Mouse (Mus musculus) neural tube, embryonic 12.5 days (tissue): ENCODE measurements at regions not wholly inside any gene's neighbourhood (a gene's known extent, or its start where the extent isn't known, plus 50 kb on each side); places are given as distances from the start of the nearest gene placed in this dataset.
A peak's percentile ranks its signal among the peaks of the same experiment; 100 is the strongest.

Experiments used
- ATAC-seq: fragments of 200-750 bp; cut with Nextera tagmentation; 2 replicates; pipeline ENCODE4 v1.8.0; 2017; ENCODE audit warnings: low read depth, mild to moderate bottlenecking, moderate TSS enrichment, moderate library complexity; ENCODE audit not compliant: low FRiP score
- H3K27ac ChIP-seq: fragments of 300-500 bp; sonication (generic); 2 replicates; pipeline ENCODE4 v1.5.1; 2016
- H3K27me3 ChIP-seq: fragments of 300-500 bp; sonication (generic); replicated peaks from 2 replicates; pipeline ENCODE4 v1.6.1; 2016; ENCODE audit warnings: mild to moderate bottlenecking
- H3K36me3 ChIP-seq: fragments of 300-500 bp; sonication (generic); 2 replicates; pipeline ENCODE4 v1.6.1; 2016; ENCODE audit warnings: mild to moderate bottlenecking
- H3K4me1 ChIP-seq: fragments of 300-500 bp; sonication (generic); 2 replicates; pipeline ENCODE4 v1.6.1; 2016
- H3K4me2 ChIP-seq: fragments of 300-500 bp; sonication (generic); replicated peaks from 2 replicates; pipeline ENCODE4 v1.6.1; 2016; ENCODE audit warnings: mild to moderate bottlenecking
- H3K4me3 ChIP-seq: fragments of 300-500 bp; sonication (generic); 2 replicates; pipeline ENCODE4 v1.5.1; 2016
- H3K9ac ChIP-seq: fragments of 300-500 bp; sonication (generic); 2 replicates; pipeline ENCODE4 v1.6.1; 2016; ENCODE audit warnings: mild to moderate bottlenecking
- H3K9me3 ChIP-seq: fragments of 300-500 bp; sonication (generic); 2 replicates; pipeline ENCODE4 v1.6.1; 2016; ENCODE audit warnings: mild to moderate bottlenecking
- WGBS: fragments of 180-500 bp; shearing (Covaris S2); methylation state at CpG from one replicate; pipeline ENCODE4 v1.1.7; 2016; 5-methylcytosine and 5-hydroxymethylcytosine counted together

DNA sequence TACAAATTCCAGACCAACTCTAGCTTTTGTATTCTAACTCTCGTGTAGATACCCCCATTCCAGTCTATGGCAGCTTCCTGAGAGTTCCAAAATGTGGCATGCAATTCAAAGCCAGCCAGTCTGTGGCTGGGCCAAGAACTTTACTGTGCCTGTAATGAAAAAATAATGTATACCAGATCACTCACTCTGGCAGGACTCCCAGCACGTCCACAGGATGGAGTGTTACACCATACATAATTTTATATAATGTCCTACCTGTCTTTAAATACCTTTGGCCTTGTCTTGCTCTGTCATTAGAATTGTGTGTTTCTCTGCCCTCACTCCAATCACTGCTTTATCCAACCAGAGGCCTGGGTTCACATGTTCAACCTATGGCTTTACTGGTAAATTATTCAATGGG is 301.8 kb downstream of the Ttll7 start:
- H3K27ac ChIP-seq: no peak overlapping the region
- H3K4me3 ChIP-seq: no peak overlapping the region
- no peak for ATAC-seq
- H3K4me1 ChIP-seq: no peaks in the 10 kb centered on the region
- H3K27me3 ChIP-seq: no peaks in the 10 kb centered on the region
- H3K4me2 ChIP-seq: no peak overlapping the region
- H3K9me3 ChIP-seq: no peaks in the 10 kb centered on the region
- WGBS: 78% methylated on average over 2 of the region's 2 CpGs
- no peak overlapping the region for H3K9ac ChIP-seq
- H3K36me3 ChIP-seq: no peaks in the 10 kb centered on the region

DNA sequence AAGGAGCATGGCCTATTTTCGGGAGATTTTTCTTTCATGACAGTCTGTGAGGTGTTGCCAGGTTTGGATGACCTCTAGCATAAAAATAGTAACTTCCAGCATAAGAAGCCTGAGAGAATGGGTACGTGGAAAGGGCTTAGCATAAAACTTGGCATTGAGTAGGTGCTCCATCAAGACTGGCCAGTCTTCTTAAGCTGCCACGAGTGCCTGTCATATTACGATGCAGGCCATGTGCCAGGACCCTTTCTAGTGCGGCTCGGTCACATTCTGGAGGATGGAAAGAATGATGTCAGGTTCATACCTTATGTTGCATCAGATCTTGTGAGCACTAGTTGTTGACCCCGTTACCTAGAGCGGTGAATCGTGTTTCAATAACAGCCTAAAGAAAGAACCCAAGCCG is 311.0 kb downstream of the Ttll7 start:
- no peak overlapping the region for H3K9ac ChIP-seq
- H3K27ac ChIP-seq: no peak overlapping the region
- H3K4me3 ChIP-seq: no peak overlapping the region
- no peak overlapping the region for H3K4me2 ChIP-seq
- no peaks in the 10 kb centered on the region for H3K9me3 ChIP-seq
- 91% methylated on average over 10 of the region's 10 CpGs for WGBS
- no peaks in the 10 kb centered on the region for H3K27me3 ChIP-seq
- no peak for ATAC-seq
- no peaks in the 10 kb centered on the region for H3K36me3 ChIP-seq
- H3K4me1 ChIP-seq: no peaks in the 10 kb centered on the region

GRCm38 (mm10) chr3:147163540-147163939 is 311.4 kb downstream of the Ttll7 start:
- ATAC-seq: no peak
- Histone ChIP-seq H3K27ac (no peak overlapping the region), H3K36me3 (no peaks in the 10 kb centered on the region), H3K9ac (no peak overlapping the region), H3K4me3 (no peak overlapping the region), H3K4me2 (no peak overlapping the region), H3K27me3 (no peaks in the 10 kb centered on the region), H3K9me3 (no peaks in the 10 kb centered on the region), H3K4me1 (no peaks in the 10 kb centered on the region)
- 90% methylated on average over 5 of the region's 5 CpGs for WGBS

- WGBS: 89% methylated on average over 6 of the region's 6 CpGs
- H3K27me3 ChIP-seq: no peaks in the 10 kb centered on the region
- no peak overlapping the region for H3K4me2 ChIP-seq
- H3K9me3 ChIP-seq: no peaks in the 10 kb centered on the region
- no peaks in the 10 kb centered on the region for H3K36me3 ChIP-seq
- H3K4me3 ChIP-seq: no peak overlapping the region
- no peak for ATAC-seq
- no peak overlapping the region for H3K27ac ChIP-seq
- no peak overlapping the region for H3K9ac ChIP-seq
- H3K4me1 ChIP-seq: no peaks in the 10 kb centered on the region
These were observed 312.8 kb downstream of the Ttll7 start for GRCm38 (mm10) chr3:147164931-147165330.

GRCm38 (mm10) chr3:147166555-147166954 is 314.4 kb downstream of the Ttll7 start:
- WGBS: 74% methylated on average over 5 of the region's 5 CpGs

GRCm38 (mm10) chr3:147169215-147169614 is 317.0 kb downstream of the Ttll7 start:
- Histone ChIP-seq H3K4me3 (no peak overlapping the region), H3K9me3 (no peaks in the 10 kb centered on the region), H3K9ac (no peak overlapping the region), H3K27ac (no peak overlapping the region), H3K36me3 (no peaks in the 10 kb centered on the region), H3K27me3 (no peaks in the 10 kb centered on the region), H3K4me2 (no peak overlapping the region), H3K4me1 (no peaks in the 10 kb centered on the region)
- WGBS: 88% methylated on average over 2 of the region's 2 CpGs
- ATAC-seq: no peak

More at GRCm38 (mm10) chr3:147166555-147166954, 314.4 kb downstream of the Ttll7 start:
- Histone ChIP-seq H3K27me3 (no peaks in the 10 kb centered on the region), H3K27ac (no peak overlapping the region), H3K9me3 (no peaks in the 10 kb centered on the region), H3K9ac (no peak overlapping the region), H3K4me1 (no peaks in the 10 kb centered on the region), H3K4me2 (no peak overlapping the region), H3K36me3 (no peaks in the 10 kb centered on the region), H3K4me3 (no peak overlapping the region)
- no peak for ATAC-seq

- Histone ChIP-seq H3K4me3 (no peak overlapping the region), H3K36me3 (no peaks in the 10 kb centered on the region), H3K9me3 (no peaks in the 10 kb centered on the region), H3K4me2 (no peak overlapping the region), H3K4me1 (no peaks in the 10 kb centered on the region), H3K9ac (no peak overlapping the region), H3K27me3 (no peaks in the 10 kb centered on the region), H3K27ac (no peak overlapping the region)
- ATAC-seq: no peak
- WGBS: 71% methylated on average over 2 of the region's 2 CpGs
These were observed 317.9 kb downstream of the Ttll7 start for GRCm38 (mm10) chr3:147170106-147170505.

DNA sequence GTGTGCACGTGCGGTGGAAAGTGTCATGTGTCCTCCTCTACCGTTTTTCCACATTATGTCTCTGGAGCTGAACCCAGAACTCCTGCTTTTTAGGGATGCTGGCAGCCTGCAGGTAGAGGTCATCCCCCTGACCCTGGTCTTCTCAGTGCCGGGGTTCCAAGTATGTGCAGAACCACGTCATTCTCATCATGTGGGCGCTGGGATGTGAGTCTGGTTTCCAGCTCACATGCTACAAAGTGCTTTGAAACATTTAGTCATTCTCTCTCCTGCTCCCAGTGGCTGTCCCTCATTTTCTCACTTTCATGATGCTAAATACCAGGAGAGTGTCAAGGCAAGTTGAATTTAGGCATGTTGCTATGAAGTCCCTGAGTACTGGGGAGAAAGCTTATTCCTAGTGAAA is 326.6 kb downstream of the Ttll7 start:
- Histone ChIP-seq H3K27ac (no peak overlapping the region), H3K4me3 (no peak overlapping the region), H3K36me3 (no peaks in the 10 kb centered on the region), H3K4me2 (no peak overlapping the region), H3K9me3 (no peaks in the 10 kb centered on the region), H3K27me3 (no peaks in the 10 kb centered on the region; the same call in 1 of the 2 replicates), H3K9ac (no peak overlapping the region), H3K4me1 (peaks cover 24% of the 10 kb centered on the region)
- ATAC-seq: no peak
- 82% methylated on average over 6 of the region's 6 CpGs for WGBS

DNA sequence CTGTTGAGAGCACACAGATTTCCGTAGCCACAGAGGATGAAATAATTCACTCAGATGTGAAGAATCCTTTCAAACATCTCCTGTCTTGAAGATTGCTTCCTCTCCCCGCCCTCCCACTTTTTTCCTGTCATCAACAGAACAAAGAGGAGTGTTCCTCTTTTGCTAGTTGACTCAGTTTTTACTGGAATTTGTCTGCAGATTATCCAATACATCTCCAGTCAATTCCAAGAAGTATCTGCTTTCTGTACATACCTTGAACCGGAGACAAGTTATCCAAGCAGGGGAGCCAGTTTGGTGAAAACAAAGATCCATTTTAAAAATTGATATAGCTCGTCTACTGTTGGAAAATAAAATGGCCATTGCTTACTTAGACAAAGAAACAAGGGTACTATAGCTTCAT is 328.5 kb downstream of the Ttll7 start:
- H3K4me3 ChIP-seq: no peak overlapping the region
- no peak for ATAC-seq
- H3K9me3 ChIP-seq: no peaks in the 10 kb centered on the region
- WGBS: 55% methylated on average over 4 of the region's 4 CpGs
- H3K27me3 ChIP-seq: no peaks in the 10 kb centered on the region; the same call in 1 of the 2 replicates
- peaks cover 24% of the 10 kb centered on the region for H3K4me1 ChIP-seq
- H3K36me3 ChIP-seq: no peaks in the 10 kb centered on the region
- H3K9ac ChIP-seq: no peak overlapping the region
- H3K27ac ChIP-seq: no peak overlapping the region
- no peak overlapping the region for H3K4me2 ChIP-seq

DNA sequence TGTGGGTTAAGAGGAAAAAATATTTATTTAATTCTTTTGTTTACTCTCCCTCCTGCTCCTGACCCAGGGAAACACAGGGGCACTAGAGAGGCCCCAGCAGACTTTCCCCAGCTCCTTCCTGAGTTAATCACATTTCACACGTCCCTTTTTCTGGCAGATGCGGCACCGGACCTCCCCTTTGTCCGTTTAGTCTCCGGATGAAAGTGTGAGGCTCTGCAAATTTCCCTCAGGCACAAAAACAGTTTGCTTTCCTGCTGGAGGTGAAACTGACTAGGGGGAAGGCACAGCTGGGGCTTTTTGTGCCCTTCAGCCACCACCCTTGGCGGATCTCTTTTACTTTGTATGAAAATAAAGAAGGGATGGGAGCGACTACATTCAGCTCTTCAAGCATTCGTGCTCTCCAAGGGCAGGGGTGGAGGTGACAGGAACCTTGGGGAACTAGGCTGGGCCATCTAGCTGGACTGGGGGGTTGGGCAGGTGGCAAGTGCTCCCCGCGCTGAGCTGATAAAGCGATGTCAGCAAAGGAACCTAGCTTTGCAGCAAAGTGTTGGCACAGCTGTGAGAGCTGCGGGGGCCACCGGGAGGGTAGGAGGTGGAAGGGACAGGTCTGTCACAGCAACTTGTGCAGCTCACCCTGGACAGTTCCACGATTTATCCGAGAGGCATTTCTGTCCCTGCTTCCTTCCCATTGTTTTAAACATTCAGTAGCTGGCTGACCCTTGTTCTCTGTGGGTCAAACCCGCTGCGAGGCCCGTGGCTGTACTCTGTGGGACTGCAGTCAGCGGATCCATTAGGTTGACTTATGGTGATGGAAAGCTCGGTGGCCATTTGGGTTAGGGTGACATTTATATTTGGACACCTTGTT is 329.6 kb downstream of the Ttll7 start:
- H3K27ac ChIP-seq: peak overlapping the region; percentile 71
- under 1% methylated on average over 20 of the region's 20 CpGs for WGBS
- no peak overlapping the region for H3K4me3 ChIP-seq
- peak overlapping the region; percentile 51 for H3K4me2 ChIP-seq
- H3K9me3 ChIP-seq: no peaks in the 10 kb centered on the region
- no peaks in the 10 kb centered on the region for H3K36me3 ChIP-seq
- peak; percentile 79 for ATAC-seq
- peak overlapping the region; percentile 33; the same call in 1 of the 2 replicates for H3K9ac ChIP-seq
- H3K4me1 ChIP-seq: peaks cover 24% of the 10 kb centered on the region
- H3K27me3 ChIP-seq: no peaks in the 10 kb centered on the region; the same call in 1 of the 2 replicates

DNA sequence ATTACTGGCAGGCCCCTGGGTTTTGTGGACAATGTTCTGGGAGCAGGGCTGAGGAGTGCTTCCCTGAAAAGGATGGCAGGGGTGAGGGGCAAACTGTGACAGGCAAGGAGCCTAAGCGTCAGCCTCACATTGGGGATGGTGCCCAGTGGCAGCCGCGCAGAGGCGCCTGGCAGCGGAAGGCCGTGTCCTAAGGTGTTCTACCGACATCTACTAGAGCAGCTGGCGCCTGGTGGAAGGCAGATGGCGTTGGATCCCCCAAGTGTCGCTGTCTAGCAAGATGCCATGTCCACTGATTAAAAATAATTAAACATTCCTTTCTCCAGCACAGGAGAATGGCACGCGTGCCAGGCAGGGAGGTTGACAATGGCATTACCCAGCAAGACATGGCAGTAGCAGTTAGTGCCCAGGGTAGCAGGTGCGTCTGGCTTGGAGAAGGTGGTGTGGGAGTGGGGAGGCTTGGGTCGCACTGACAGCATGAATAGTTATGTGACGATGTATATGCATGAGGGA is 330.3 kb downstream of the Ttll7 start:
- peak; percentile 77 for ATAC-seq
- peaks cover 24% of the 10 kb centered on the region for H3K4me1 ChIP-seq
- WGBS: 17% methylated on average over 15 of the region's 15 CpGs
- H3K27me3 ChIP-seq: no peaks in the 10 kb centered on the region; the same call in 1 of the 2 replicates
- H3K4me2 ChIP-seq: peak overlapping the region; percentile 51
- no peak overlapping the region for H3K9ac ChIP-seq
- no peak overlapping the region for H3K4me3 ChIP-seq
- no peaks in the 10 kb centered on the region for H3K36me3 ChIP-seq
- no peaks in the 10 kb centered on the region for H3K9me3 ChIP-seq
- H3K27ac ChIP-seq: peak overlapping the region; percentile 71; the same call in 1 of the 2 replicates

GRCm38 (mm10) chr3:147183656-147184290 is 331.6 kb downstream of the Ttll7 start:
- H3K4me2 ChIP-seq: no peak overlapping the region
- no peaks in the 10 kb centered on the region for H3K36me3 ChIP-seq
- H3K27ac ChIP-seq: no peak overlapping the region
- WGBS: 68% methylated on average over 11 of the region's 11 CpGs
- H3K9me3 ChIP-seq: no peaks in the 10 kb centered on the region
- no peak for ATAC-seq
- H3K4me1 ChIP-seq: peaks cover 24% of the 10 kb centered on the region
- H3K27me3 ChIP-seq: no peaks in the 10 kb centered on the region; the same call in 1 of the 2 replicates
- no peak overlapping the region for H3K4me3 ChIP-seq
- no peak overlapping the region for H3K9ac ChIP-seq
